In the genomic region with DNA sequence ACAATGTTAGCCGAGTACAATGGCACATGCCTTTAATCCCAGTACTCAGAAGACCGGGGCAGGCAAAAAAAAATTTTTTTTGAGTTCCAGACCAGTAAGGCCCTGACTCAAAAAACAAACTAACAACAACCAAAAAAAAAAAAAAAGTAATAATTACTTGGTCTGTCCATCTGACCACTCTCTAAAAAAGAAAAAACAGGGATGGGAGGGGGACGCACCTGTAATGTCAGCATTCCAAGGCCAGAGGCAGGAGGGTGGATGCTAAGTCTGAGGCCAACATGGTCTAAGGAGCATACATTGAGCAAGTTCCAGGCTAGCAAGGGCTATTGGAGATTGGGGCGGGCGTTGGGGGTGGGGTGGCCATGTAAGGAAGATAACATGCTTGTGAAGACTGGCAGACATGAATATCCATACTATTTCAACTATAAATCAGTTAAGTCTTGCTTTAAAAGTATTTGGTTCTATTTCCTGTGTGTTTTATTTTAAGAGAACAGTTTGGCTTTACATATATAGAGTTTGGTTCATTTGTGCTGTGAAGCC, we compare ENCODE assay signal across 11 mouse cellular contexts. TPM values are rescaled to one million over a fixed set of nuclear protein-coding genes. Genes with fewer than 3 reads are reported as not detected.
A peak's percentile ranks its signal among the peaks of the same experiment; 100 is the strongest.
DNase-seq lines count a peak whose midpoint lies in the region; ATAC-seq lines count a peak whose summit lies in the region.
"Had no signal": no experiment of that assay in that cellular context is flagged by ENCODE, and none has a peak within 500 bp of the region (broad histone marks: within the 10 kb centered on the region; RNA-seq: fewer than 3 reads in every experiment).

No protein-coding gene starts in this region.

- H3K4me1 ChIP-seq in kidney, embryonic 14.5 days (ENCODE audit: control insufficient read depth, insufficient read depth, low read length), result peaks cover 8% of the 10 kb centered on the region
- H3K4me1 ChIP-seq in hindbrain, embryonic 14.5 days (replicated peaks; ENCODE audit: control insufficient read depth, insufficient read depth, low read length), result peaks cover 12% of the 10 kb centered on the region
- H3K4me1 ChIP-seq in midbrain, embryonic 14.5 days (ENCODE audit: control insufficient read depth, insufficient read depth, low read length), result peaks cover 14% of the 10 kb centered on the region

- peak overlapping the region; percentile 62 for H3K4me2 ChIP-seq in kidney, embryonic 14.5 days (replicated peaks; ENCODE audit: low read depth, low read length)
- H3K4me2 ChIP-seq in hindbrain, embryonic 14.5 days (replicated peaks), result peak overlapping the region; percentile 87
- peak overlapping the region; percentile 55 for H3K4me2 ChIP-seq in midbrain, embryonic 14.5 days (ENCODE audit: low read length)

- no peak for ATAC-seq in kidney, embryonic 14.5 days (ENCODE audit: low FRiP score, low TSS enrichment)
- ATAC-seq in hindbrain, embryonic 14.5 days (ENCODE audit: low FRiP score), result no peak
- no peak for ATAC-seq in midbrain, embryonic 14.5 days (ENCODE audit: low FRiP score, low TSS enrichment)

- H3K9me3 ChIP-seq in kidney, embryonic 14.5 days (ENCODE audit: control insufficient read depth, low read length), result no peaks in the 10 kb centered on the region
- no peaks in the 10 kb centered on the region for H3K9me3 ChIP-seq in hindbrain, embryonic 14.5 days (ENCODE audit: control insufficient read depth, low read length)
- H3K9me3 ChIP-seq in midbrain, embryonic 14.5 days (ENCODE audit: control insufficient read depth, low read length), result no peaks in the 10 kb centered on the region

- H3K36me3 ChIP-seq in kidney, embryonic 14.5 days (ENCODE audit: control insufficient read depth, insufficient read depth, low read length), result no peaks in the 10 kb centered on the region; the same call in 1 of the 2 replicates
- H3K36me3 ChIP-seq in hindbrain, embryonic 14.5 days (replicated peaks; ENCODE audit: control insufficient read depth, insufficient read depth), result no peaks in the 10 kb centered on the region
- no peaks in the 10 kb centered on the region for H3K36me3 ChIP-seq in midbrain, embryonic 14.5 days (ENCODE audit: control insufficient read depth, insufficient read depth, low read length)

- no peak for DNase-seq in kidney, postnatal 25 days
- peak; percentile 18 for DNase-seq in R1 (ENCODE audit: low read depth, low spot score)
- no peak for DNase-seq in hindbrain, embryonic 14.5 days (ENCODE audit: low spot score)
- DNase-seq in midbrain, embryonic 14.5 days, result no peak
- DNase-seq in left cerebral cortex, adult 9 months (ENCODE audit: low spot score in 2 of 2), result no peak
- no peak for DNase-seq in layer of hippocampus, postnatal 10 days (ENCODE audit: low spot score in 2 of 2)
- no peak for DNase-seq in urinary bladder, postnatal 10 days (ENCODE audit: low spot score)
- DNase-seq: cerebellum, adult 8-10 months; thymus, adult 18-20 months had no signal

- H3K27me3 ChIP-seq in kidney, embryonic 14.5 days (ENCODE audit: control insufficient read depth, insufficient read depth, low read length), result no peaks in the 10 kb centered on the region
- H3K27me3 ChIP-seq in hindbrain, embryonic 14.5 days (ENCODE audit: control insufficient read depth, insufficient read depth, low read length), result no peaks in the 10 kb centered on the region
- no peaks in the 10 kb centered on the region for H3K27me3 ChIP-seq in midbrain, embryonic 14.5 days (ENCODE audit: control insufficient read depth, insufficient read depth, low read length)

- H3K9ac ChIP-seq in kidney, embryonic 14.5 days (ENCODE audit: low read depth, low read length), result no peak overlapping the region
- no peak overlapping the region for H3K9ac ChIP-seq in hindbrain, embryonic 14.5 days
- H3K9ac ChIP-seq in midbrain, embryonic 14.5 days (replicated peaks; ENCODE audit: low read length), result no peak overlapping the region

- 91% methylated on average over 5 of the region's 5 CpGs for WGBS in kidney, embryonic 14.5 days
- 91% methylated on average over 5 of the region's 5 CpGs for WGBS in hindbrain, embryonic 14.5 days
- WGBS in midbrain, embryonic 14.5 days, result 94% methylated on average over 5 of the region's 5 CpGs

- peak overlapping the region; percentile 96; the same call in 1 of the 2 replicates for H3K4me3 ChIP-seq in kidney, embryonic 14.5 days (ENCODE audit: low read length)
- peak overlapping the region; percentile 98 for H3K4me3 ChIP-seq in hindbrain, embryonic 14.5 days (replicated peaks; ENCODE audit: low read length)
- H3K4me3 ChIP-seq in midbrain, embryonic 14.5 days (replicated peaks; ENCODE audit: low read depth, low read length), result no peak overlapping the region

- no peak overlapping the region for H3K27ac ChIP-seq in kidney, embryonic 14.5 days (ENCODE audit: low read depth, low read length)
- H3K27ac ChIP-seq in hindbrain, embryonic 14.5 days, result no peak overlapping the region
- H3K27ac ChIP-seq in midbrain, embryonic 14.5 days (replicated peaks; ENCODE audit: low read depth, low read length), result no peak overlapping the region

RNA-seq across cellular contexts. Expression of gene Gm10306, which starts 1.3 kb away (rescaled TPM):
- polyA plus RNA-seq in kidney, embryonic 14.5 days (2014; fragmentation: Nextera tagmentation; extraction: Ambion mirVana), result not detected in 2 replicates
- not detected in 2 replicates for polyA plus RNA-seq in hindbrain, embryonic 14.5 days (2014; fragmentation: Nextera tagmentation; extraction: Ambion mirVana)
- 0.63 TPM in 1 of 2 replicates, not detected in the other for polyA plus RNA-seq in midbrain, embryonic 14.5 days (2014; fragmentation: Nextera tagmentation; extraction: Ambion mirVana)
- total RNA-seq in layer of hippocampus, postnatal 10 days (2021), result not detected
- total RNA-seq: layer of hippocampus, postnatal 25 days had no signal

RNA-seq across cellular contexts. Expression of gene Caap1, which starts 1.6 kb away (rescaled TPM):
- 25.1 and 25.8 TPM in 2 replicates for polyA plus RNA-seq in kidney, embryonic 14.5 days (2014; fragmentation: Nextera tagmentation; extraction: Ambion mirVana)
- 19.4 and 19.7 TPM in 2 replicates for polyA plus RNA-seq in hindbrain, embryonic 14.5 days (2014; fragmentation: Nextera tagmentation; extraction: Ambion mirVana)
- 22.8 and 24.1 TPM in 2 replicates for polyA plus RNA-seq in midbrain, embryonic 14.5 days (2014; fragmentation: Nextera tagmentation; extraction: Ambion mirVana)
- 10 to 100 TPM in 1 of 2 experiments, 1 to 10 TPM in 1; 9.7 to 11.1 TPM for total RNA-seq in layer of hippocampus, postnatal 10 days (2021)

RNA-seq across cellular contexts. Expression of gene Plaa, which starts 48.0 kb away (rescaled TPM):
- polyA plus RNA-seq in kidney, embryonic 14.5 days (2014; fragmentation: Nextera tagmentation; extraction: Ambion mirVana), result 57.4 and 83.2 TPM in 2 replicates
- polyA plus RNA-seq in hindbrain, embryonic 14.5 days (2014; fragmentation: Nextera tagmentation; extraction: Ambion mirVana), result 72.1 and 75.3 TPM in 2 replicates
- polyA plus RNA-seq in midbrain, embryonic 14.5 days (2014; fragmentation: Nextera tagmentation; extraction: Ambion mirVana), result 62.7 and 79.5 TPM in 2 replicates
- 10 to 100 TPM; 71.9 to 72.4 TPM for total RNA-seq in layer of hippocampus, postnatal 10 days (2021)

RNA-seq across cellular contexts. Expression of gene Ift74, which starts 59.3 kb away (rescaled TPM):
- 51.7 and 64.6 TPM in 2 replicates for polyA plus RNA-seq in kidney, embryonic 14.5 days (2014; fragmentation: Nextera tagmentation; extraction: Ambion mirVana)
- 27.3 and 27.6 TPM in 2 replicates for polyA plus RNA-seq in hindbrain, embryonic 14.5 days (2014; fragmentation: Nextera tagmentation; extraction: Ambion mirVana)
- 27.8 and 32.2 TPM in 2 replicates for polyA plus RNA-seq in midbrain, embryonic 14.5 days (2014; fragmentation: Nextera tagmentation; extraction: Ambion mirVana)
- total RNA-seq in layer of hippocampus, postnatal 10 days (2021), result 10 to 100 TPM; 24.6 to 28.9 TPM
